Mouse (Mus musculus) megakaryocyte-erythroid progenitor cell, adult 5 weeks (primary cell): ENCODE measurements around the gene Olfr222. TPM values are rescaled to one million over a fixed set of nuclear protein-coding genes. Genes with fewer than 3 reads are reported as not detected.

Experiments
- polyA plus RNA-seq: library from polyadenylated mRNA; stranded (reverse); fragments of >175 nt; gene quantifications from 2 replicates; pipeline ENCODE4 v1.2.3, GENCODE M21; 2012

Gene Olfr222
- polyA plus RNA-seq, result not detected in 2 replicates

DNA sequence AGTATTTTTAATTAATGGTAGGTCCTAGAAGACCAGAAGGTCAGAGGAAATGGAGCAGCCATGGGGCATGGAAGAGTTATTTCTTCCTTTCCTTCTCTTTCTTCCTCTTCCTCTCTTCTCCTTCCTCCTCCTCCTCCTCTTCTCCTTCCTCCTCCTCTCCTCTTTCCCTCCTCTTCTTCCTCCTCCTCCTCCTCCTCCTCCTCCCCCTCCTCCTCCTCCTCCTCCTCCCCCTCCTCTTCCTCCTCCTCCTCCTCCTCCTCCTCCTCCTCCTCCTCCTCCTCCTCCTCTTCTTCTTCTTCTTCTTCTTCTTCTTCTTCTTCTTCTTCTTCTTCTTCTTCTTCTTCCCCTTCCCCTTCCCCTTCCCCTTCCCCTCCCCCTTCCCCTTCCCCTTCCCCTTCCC lies at the start of gene Olfr222:
TSS of gene Olfr222 (minus strand) at position 101 of the 400 bp plus-strand sequence.

DNA sequence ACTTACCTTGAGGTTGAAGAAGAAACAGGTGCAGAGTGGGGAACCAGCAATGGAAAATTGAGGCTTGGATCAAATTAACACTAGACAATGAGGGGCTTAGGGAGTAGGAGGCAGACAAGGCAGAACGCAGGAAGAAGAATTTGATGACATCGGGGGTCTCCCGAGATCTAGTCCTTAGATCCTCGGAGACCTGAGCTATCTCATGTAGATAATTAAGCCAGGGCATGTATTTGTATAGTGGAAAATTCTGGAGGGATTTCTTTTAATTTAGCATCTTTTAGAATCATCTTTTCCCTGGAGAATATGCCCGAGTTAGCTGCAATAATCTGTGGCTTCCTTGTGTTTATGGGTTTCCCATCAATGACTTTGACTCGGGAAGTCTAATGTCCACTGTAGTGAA lies 17.2 kb upstream of the Olfr222 start, which contains the start of gene Olfr223:
TSS of gene Olfr223 (minus strand) at position 101 of the 400 bp plus-strand sequence.

DNA sequence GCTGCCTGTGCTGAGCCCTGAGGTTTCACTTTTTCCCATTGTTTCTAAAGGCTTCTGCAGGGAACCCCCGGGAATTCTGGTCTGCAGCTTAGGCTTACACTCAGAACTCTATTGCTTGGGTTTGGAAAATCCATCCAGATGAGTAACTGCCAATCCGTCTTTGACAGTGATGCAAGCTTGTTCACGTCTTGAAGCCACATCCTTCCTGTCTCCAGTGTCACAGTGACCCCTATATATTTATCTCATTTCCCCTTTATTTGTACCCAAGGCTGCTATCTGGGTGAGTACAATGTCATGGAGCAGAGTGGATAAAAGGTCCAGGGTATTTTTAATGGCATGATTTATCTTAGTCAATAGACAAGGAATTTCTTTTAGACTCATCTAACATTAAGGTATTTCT lies 34.7 kb downstream of the Olfr222 start, which contains the start of gene Nlrp3:
TSS of gene Nlrp3 (plus strand) at position 245 of the 400 bp plus-strand sequence.

DNA sequence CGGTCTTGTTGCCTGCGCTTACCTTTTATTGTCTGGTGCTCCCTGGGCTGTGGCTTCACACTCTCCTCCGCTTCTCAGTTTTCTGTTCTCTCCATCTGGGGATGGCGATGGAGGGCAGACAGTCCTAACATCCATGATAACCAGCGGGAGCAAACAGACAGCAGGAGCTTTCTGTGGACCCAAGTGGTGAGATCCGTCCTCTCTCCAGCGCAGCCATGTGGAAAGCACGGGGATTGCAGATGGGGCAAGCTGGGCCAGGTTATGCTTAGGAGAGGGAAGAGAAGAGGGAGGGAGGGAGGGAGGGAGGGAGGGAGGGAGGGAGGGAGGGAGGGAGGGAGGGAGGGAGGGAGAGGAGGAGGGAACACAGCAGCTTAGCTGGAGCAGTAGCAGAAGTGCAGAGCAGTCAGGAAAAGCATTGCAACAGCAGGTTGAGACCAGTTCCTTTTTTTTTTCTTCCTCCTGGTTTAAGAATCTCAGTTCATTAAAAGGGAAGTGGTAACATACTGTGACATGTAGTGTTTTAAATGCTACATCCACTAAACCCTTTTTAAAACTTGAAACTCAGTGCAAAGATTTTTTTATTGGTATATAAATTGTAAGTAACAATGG lies 49.5 kb downstream of the Olfr222 start, which contains the start of gene Zkscan17:
TSS of gene Zkscan17 (minus strand) at position 280 of the 609 bp plus-strand sequence.

Other genes with a start within 250 kb of the Olfr222 start
- not detected in 2 replicates for gene Prss38, start 200.6 kb downstream of the Olfr222 start, polyA plus RNA-seq
- gene Jmjd4, start 126.2 kb downstream of the Olfr222 start, polyA plus RNA-seq, result 3.8 and 4.7 TPM in 2 replicates
- gene Snap47, start 125.0 kb downstream of the Olfr222 start, polyA plus RNA-seq, result 4.4 and 5.1 TPM in 2 replicates
- 0.01 and 0.06 TPM in 2 replicates for gene Zfp867, start 103.8 kb downstream of the Olfr222 start, polyA plus RNA-seq
- gene Zkscan17, start 49.5 kb downstream of the Olfr222 start, polyA plus RNA-seq, result 71.6 and 85.9 TPM in 2 replicates
- gene Nlrp3, start 34.7 kb downstream of the Olfr222 start, polyA plus RNA-seq, result 6.3 and 9.5 TPM in 2 replicates
- not detected in 2 replicates for gene Olfr223, start 17.1 kb upstream of the Olfr222 start, polyA plus RNA-seq
- gene Mprip, start 85.1 kb upstream of the Olfr222 start, polyA plus RNA-seq, result 64.6 and 83.2 TPM in 2 replicates
- gene Pld6, start 211.4 kb upstream of the Olfr222 start, polyA plus RNA-seq, result 4.1 and 4.4 TPM in 2 replicates
- 22.4 and 27.6 TPM in 2 replicates for gene Flcn, start 233.8 kb upstream of the Olfr222 start, polyA plus RNA-seq